Mouse (Mus musculus): ENCODE data around the gene Cfl1. TPM values are rescaled to one million over a fixed set of nuclear protein-coding genes. Genes with fewer than 3 reads are reported as not detected.
A peak's percentile ranks its signal among the peaks of the same experiment; 100 is the strongest.

Gene Cfl1
- polyA plus RNA-seq, 1 experiment from 2014 or later = 1,610 TPM

DNA sequence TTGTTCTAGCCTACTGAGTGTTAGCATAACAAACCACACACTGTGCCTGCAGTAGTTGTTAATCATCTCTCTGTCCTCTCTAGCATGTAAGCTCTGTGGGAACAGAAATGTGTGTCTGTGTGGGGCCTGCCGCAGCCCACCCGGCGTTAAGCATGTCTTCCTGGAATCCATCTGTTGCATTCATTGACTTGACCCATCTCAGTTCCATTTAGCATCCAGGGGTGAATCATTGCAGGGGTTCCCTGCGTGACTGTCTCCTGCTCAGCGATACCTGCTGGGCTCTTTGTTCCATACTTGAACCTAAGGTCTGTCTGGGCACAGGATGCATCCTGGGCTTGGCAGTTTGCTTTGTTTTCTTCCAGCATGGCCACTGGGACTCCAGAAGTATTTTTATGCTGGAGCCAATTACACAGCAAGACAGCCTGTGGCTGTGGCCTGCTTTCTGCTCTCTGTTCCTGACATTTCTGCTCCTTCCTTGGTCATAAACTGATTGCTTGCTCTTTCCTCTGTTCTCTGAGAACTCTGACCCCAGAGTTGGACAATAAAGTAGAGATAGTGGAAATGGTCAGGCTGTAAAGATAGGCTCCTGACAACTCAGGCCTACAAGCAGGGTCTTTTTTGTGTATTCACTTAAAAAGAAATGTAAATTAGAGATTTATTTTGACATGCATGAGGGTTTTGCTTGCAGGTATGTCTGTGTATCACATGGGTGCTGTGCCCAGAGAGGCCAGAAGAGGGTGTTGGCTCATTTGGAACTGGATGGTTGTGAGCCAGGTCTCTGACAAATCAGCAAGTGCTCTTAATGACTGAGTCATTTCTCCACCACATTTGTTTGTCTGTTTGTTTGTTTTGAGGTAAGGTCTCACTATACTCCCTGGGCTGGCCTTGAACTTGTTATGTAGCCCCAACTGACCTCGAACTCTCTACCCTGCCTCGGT, 25.9 kb downstream of the Cfl1 start:
- POLR2A ChIA-PET = no interaction called here
- no peaks in the 10 kb centered on the region for H3K27me3 ChIP-seq
- CTCF ChIA-PET = no interaction called here
- in situ Hi-C loops (cut with MboI; ENCODE audit: low pct_unique_long_range_greater_than_20kb) = no loop called here
- TF ChIP-seq CTCF (IDR thresholded peaks at IDR 0.05) = peak; percentile 53
- no peak for ATAC-seq
- no peak for DNase-seq (ENCODE audit: low read depth, low spot score)

DNA sequence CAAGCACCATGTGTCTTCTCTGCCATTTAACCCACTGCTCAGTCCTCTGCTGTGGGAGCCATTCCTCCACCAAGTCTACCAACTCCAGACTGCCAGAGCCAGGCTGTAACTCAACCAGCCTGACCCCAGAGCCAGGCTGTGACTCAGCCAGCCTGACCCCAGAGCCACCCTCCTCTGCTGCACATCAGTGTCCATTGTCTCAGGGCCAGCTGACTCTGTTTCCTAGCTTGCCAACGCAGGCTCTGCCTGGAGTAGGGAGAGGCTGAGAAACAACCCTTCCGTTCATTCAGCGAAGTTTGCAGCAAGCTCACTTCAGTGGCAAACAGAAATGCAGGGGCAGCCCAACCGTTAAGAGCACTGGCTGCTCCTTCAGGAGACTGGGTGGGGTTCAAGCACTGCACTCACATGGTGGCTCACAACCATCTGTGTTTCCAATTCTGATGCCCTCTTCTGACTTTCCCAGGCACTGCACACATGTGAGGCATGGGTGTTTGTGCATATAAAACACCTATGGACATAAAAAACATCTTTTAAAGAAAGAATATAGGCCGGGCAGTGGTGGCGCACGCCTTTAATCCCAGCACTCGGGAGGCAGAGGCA, 26.8 kb downstream of the Cfl1 start:
- ATAC-seq (no peak), DNase-seq (ENCODE audit: low read depth, low spot score) (no peak)
- no peak for TF ChIP-seq CTCF (IDR thresholded peaks at IDR 0.05)
- ChIA-PET POLR2A (no interaction called here), CTCF (no interaction called here)
- in situ Hi-C loops (cut with MboI; ENCODE audit: low pct_unique_long_range_greater_than_20kb) = no loop called here
- no peaks in the 10 kb centered on the region for H3K27me3 ChIP-seq

DNA sequence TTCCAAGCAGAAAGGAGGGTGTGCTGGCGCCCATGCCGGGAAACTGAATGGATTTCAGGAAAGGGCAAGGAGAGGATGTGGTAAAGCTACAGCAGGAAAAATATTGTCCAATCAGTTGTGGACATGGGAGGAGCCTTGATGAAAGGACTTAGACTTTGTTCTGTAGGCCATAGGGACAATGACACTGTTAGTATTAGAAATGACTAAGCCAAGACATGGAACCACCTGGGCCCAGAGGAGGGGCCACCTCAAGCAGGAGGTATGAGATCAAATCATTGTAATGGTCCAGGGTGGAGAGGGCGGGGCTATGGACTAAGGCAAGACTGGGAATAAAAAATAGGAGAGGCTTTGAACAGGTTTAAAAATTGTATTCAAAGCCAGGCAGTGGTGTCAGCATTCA, 28.5 kb downstream of the Cfl1 start:
- in situ Hi-C loops (cut with MboI; ENCODE audit: low pct_unique_long_range_greater_than_20kb) = no loop called here
- CTCF ChIA-PET = interaction anchor here (4.4 kb wide), 1 partner anchor 11 kb away, joined by 16 read pairs; no protein-coding TSS in a partner anchor
- H3K27me3 ChIP-seq = no peaks in the 10 kb centered on the region
- no peak for ATAC-seq
- no peak for DNase-seq (ENCODE audit: low read depth, low spot score)
- TF ChIP-seq CTCF (IDR thresholded peaks at IDR 0.05) = no peak
- POLR2A ChIA-PET = no interaction called here

DNA sequence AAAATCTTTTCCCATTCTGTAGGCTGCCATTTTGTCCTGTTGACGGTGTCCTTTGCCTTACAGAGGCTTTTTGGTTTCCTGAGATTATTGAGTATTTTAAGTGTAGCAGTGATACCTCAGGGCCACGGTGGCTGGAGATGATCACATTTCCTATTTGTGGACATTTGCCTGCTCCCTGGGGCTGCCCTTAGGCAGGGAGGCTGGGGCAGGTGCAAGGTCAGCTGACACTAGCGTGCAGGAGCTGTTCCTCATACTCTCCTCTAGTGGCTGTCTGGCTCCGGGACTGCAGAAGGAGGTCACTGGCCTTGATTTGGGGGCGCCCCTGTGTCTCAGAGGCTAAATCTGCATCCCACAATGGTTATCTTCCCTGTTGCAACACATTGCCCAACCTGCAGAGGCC, 34.9 kb downstream of the Cfl1 start:
- ChIA-PET CTCF (no interaction called here), POLR2A (interaction anchor here (0.7 kb wide), 1 partner anchor 46 kb away, joined by 4 read pairs; no protein-coding TSS in a partner anchor)
- in situ Hi-C loops (cut with MboI; ENCODE audit: low pct_unique_long_range_greater_than_20kb) = no loop called here
- no peak for TF ChIP-seq CTCF (IDR thresholded peaks at IDR 0.05)
- DNase-seq (ENCODE audit: low read depth, low spot score) (no peak), ATAC-seq (no peak)
- H3K27me3 ChIP-seq = no peaks in the 10 kb centered on the region

DNA sequence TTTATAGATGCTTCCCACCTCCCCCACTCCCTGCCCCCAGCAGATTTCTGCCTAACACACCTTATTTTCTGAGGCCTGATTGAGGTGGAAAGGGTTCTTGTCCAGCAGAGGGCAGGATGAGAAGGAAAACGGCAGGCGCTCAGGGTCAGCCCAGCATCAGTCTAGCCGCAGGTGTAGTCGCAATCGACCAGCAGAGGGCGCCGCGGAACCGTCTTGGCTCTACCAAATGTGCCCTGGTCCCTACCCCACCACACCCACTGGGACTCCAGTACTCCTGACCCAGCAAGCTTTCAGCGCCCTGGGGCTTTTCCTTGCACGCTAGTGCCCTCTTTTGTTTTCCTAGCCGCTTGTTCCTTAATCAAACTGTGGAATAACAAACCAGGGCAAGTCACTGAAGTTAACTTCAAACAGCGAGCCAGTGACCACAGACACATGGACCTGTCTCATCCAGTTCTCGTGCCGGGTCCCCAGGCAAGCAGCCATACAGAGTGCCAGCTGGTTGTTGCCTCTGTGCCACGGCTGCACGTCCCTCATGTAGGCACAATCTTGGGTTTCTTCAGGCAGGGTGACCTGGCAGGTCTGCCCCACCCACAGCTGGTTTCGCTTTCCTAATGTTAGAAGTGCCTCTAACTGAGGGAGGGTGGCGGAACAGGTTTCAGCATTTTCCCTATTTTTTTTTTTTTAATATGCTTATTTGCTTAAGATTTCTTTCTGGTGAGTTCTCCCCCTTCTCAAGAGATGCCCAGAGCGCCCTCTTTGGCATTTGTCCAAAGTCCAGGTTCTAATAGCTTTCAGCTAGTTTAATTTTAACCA, 39.3 kb downstream of the Cfl1 start:
- DNase-seq (ENCODE audit: low read depth, low spot score) (peak; percentile 87), ATAC-seq (peak; percentile 91)
- in situ Hi-C loops (cut with MboI; ENCODE audit: low pct_unique_long_range_greater_than_20kb) = loop anchor here (10.0 kb wide), 1 partner anchor 255 kb away; no protein-coding TSS in a partner anchor
- no peaks in the 10 kb centered on the region for H3K27me3 ChIP-seq
- ChIA-PET CTCF (interaction anchor here (0.7 to 9.4 kb wide), 21 partner anchors 10 to 202 kb away, joined by 3 to 157 read pairs (median 4); partner anchors contain the start of genes 1700020D05Rik, Ap5b1 and Mus81), POLR2A (interaction anchor here (0.6 to 2.2 kb wide), 7 partner anchors 29 to 282 kb away, joined by 3 to 7 read pairs (median 4); partner anchors contain the start of genes Ehbp1l1 and Ovol1)
- TF ChIP-seq CTCF (IDR thresholded peaks at IDR 0.05) = peak; percentile 100

DNA sequence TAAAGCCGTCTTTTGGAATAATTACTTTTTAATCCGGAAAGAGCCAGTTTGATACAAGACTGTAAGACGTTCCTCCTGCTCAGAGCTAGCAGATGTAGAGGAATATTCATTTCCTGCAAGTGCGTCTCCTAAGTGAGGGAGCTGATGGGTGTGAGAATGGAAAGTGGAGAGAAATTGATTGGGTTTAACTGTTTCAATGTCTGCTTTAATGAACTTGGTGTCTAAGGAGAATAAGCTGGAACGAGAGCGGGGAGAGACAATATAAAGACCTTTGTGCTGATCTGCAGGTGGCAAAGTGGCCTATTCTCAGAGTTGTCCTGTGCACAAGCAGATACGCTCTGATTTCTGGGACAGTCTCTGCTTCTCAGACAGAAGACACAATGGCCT, 39.9 kb downstream of the Cfl1 start:
- CTCF ChIA-PET = interaction anchor here (0.7 to 9.4 kb wide), 12 partner anchors 9 to 73 kb away, joined by 3 to 157 read pairs (median 4); partner anchors contain the start of genes Ap5b1 and Mus81
- POLR2A ChIA-PET = interaction anchor here (0.6 to 2.2 kb wide), 7 partner anchors 29 to 282 kb away, joined by 3 to 7 read pairs (median 3); partner anchors contain the start of gene Ovol1
- in situ Hi-C loops (cut with MboI; ENCODE audit: low pct_unique_long_range_greater_than_20kb) = loop anchor here (10.0 kb wide), 1 partner anchor 255 kb away; no protein-coding TSS in a partner anchor
- no peak for TF ChIP-seq CTCF (IDR thresholded peaks at IDR 0.05)
- no peaks in the 10 kb centered on the region for H3K27me3 ChIP-seq
- DNase-seq (ENCODE audit: low read depth, low spot score) (no peak), ATAC-seq (no peak)

DNA sequence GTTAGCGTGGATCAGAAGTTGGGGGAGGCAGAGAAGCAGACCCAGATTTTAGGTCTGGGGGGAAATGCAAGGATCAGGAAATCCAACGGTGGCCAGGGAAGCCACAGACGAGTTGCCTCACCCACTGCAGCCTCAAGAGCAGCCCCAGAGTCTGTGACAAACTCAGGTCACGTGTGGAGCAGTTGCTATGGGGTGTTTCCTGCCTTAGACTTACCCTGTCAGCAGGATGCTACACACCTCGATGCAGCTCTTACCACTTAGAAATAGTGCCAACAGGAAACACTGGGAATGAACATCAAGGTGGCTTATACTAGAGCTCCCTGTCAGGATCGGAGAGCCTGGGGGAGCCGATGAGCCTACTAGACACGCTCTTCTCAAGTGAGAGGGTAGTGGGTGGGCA, 42.3 kb downstream of the Cfl1 start:
- peaks cover 2% of the 10 kb centered on the region for H3K27me3 ChIP-seq
- in situ Hi-C loops (cut with MboI; ENCODE audit: low pct_unique_long_range_greater_than_20kb) = loop anchor here (10.0 kb wide), 1 partner anchor 252 kb away; no protein-coding TSS in a partner anchor
- TF ChIP-seq CTCF (IDR thresholded peaks at IDR 0.05) = no peak
- DNase-seq (ENCODE audit: low read depth, low spot score) = no peak
- ChIA-PET CTCF (interaction anchor here (9.4 kb wide), 1 partner anchor 36 kb away, joined by 157 read pairs; the partner anchor contains the start of gene Ap5b1), POLR2A (interaction anchor here (1.5 kb wide), 1 partner anchor 14 kb away, joined by 4 read pairs; no protein-coding TSS in a partner anchor)
- no peak for ATAC-seq

DNA sequence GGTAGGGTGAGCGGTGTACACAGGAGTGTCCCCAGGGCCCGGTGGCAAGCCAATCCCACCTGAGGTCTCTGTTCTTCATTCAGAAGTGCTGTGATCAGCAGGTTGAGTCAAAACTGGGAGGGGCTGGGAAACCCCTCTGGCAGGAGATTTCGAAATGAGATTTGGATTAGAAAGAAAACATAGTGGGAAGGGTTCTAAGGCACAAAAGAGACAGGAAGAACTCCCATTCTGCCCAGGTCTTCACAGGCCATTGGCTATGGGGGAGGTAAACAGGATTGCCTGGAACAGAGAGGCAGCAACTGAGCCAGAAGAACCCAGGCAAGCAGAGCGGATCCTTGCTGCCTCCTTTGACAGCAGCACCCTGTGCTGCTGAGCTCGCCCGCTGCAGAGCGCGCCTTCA, 48.5 kb downstream of the Cfl1 start:
- ATAC-seq = no peak
- in situ Hi-C loops (cut with MboI; ENCODE audit: low pct_unique_long_range_greater_than_20kb) = loop anchor here (10.0 kb wide), 1 partner anchor 246 kb away; no protein-coding TSS in a partner anchor
- ChIA-PET POLR2A (no interaction called here), CTCF (interaction anchor here (1.0 to 3.2 kb wide), 2 partner anchors 10 to 29 kb away, joined by 4 to 11 read pairs; partner anchors contain the start of gene Ap5b1)
- no peak for TF ChIP-seq CTCF (IDR thresholded peaks at IDR 0.05)
- no peak for DNase-seq (ENCODE audit: low read depth, low spot score)
- H3K27me3 ChIP-seq = peaks cover 5% of the 10 kb centered on the region

DNA sequence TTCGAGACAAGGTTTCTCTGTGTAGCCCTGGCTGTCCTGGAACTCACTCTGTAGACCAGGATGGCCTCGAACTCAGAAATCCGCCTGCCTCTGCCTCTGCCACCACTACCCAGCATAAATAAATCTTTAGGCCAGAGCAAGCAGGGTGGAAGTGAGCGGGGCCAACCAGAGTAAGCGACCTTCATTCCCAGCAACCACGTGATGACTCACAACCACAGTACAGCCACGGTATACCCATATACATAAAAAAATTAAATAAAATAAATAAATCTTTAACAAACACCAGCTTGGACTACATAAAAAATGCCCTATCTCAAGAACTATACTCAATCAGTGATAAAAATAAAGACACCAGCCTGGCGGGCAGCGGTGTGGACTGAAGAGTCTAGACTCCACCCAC, 53.1 kb downstream of the Cfl1 start:
- no peaks in the 10 kb centered on the region for H3K27me3 ChIP-seq
- no peak for DNase-seq (ENCODE audit: low read depth, low spot score)
- no peak for TF ChIP-seq CTCF (IDR thresholded peaks at IDR 0.05)
- ChIA-PET POLR2A (no interaction called here), CTCF (interaction anchor here (2.9 kb wide), 1 partner anchor 10 kb away, joined by 6 read pairs; no protein-coding TSS in a partner anchor)
- in situ Hi-C loops (cut with MboI; ENCODE audit: low pct_unique_long_range_greater_than_20kb) = no loop called here
- ATAC-seq = no peak

DNA sequence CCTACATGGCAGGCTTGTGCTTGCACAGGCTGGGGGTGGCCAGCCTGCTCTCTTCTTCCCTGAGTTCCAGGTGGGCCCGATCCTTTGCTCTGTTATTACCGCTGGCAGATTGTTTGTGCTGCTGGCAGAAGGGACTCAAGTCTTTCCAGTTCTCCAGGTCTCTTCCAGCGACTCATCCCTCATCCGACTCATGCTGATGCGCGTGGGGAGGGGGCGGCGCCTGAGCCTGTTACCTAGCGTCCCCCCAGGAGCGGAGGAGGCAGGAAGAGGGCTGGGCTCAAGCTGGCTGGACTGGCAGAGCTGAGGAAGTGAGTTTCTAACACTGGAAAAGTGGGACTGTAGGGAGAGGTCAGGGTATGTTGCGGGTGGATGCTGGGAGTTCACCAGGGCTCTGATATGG, 53.8 kb downstream of the Cfl1 start:
- in situ Hi-C loops (cut with MboI; ENCODE audit: low pct_unique_long_range_greater_than_20kb) = no loop called here
- CTCF ChIA-PET = interaction anchor here (1.1 to 2.9 kb wide), 2 partner anchors 9 to 22 kb away, joined by 3 to 6 read pairs; no protein-coding TSS in a partner anchor
- POLR2A ChIA-PET = no interaction called here
- ATAC-seq (no peak), DNase-seq (ENCODE audit: low read depth, low spot score) (no peak)
- no peaks in the 10 kb centered on the region for H3K27me3 ChIP-seq
- TF ChIP-seq CTCF (IDR thresholded peaks at IDR 0.05) = no peak

Other genes with a start within 250 kb of the Cfl1 start
- 23.8 TPM for gene Pacs1, start 217.3 kb upstream of the Cfl1 start, polyA plus RNA-seq (2021)
- gene Sf3b2, start 195.0 kb upstream of the Cfl1 start, polyA plus RNA-seq (2021) = 255 TPM
- gene Gal3st3, start 192.1 kb upstream of the Cfl1 start, polyA plus RNA-seq (2021) = not detected
- gene Catsper1, start 154.7 kb upstream of the Cfl1 start, polyA plus RNA-seq (2021) = not detected
- 1.1 TPM for gene Cst6, start 140.9 kb upstream of the Cfl1 start, polyA plus RNA-seq (2021)
- gene Eif1ad, start 123.7 kb upstream of the Cfl1 start, polyA plus RNA-seq (2021) = 36.7 TPM
- 211 TPM for gene Banf1, start 123.3 kb upstream of the Cfl1 start, polyA plus RNA-seq (2021)
- gene Sart1, start 101.8 kb upstream of the Cfl1 start, polyA plus RNA-seq (2021) = 75.3 TPM
- gene Tsga10ip, start 87.9 kb upstream of the Cfl1 start, polyA plus RNA-seq (2021) = 0.13 TPM
- 251 TPM for gene Drap1, start 65.5 kb upstream of the Cfl1 start, polyA plus RNA-seq (2021)
- 58.5 TPM for gene AI837181, start 65.3 kb upstream of the Cfl1 start, polyA plus RNA-seq (2021)
- gene Fosl1, start 42.9 kb upstream of the Cfl1 start, polyA plus RNA-seq (2021) = 2.1 TPM
- 16.8 TPM for gene Ccdc85b, start 32.6 kb upstream of the Cfl1 start, polyA plus RNA-seq (2021)
- gene Fibp, start 29.8 kb upstream of the Cfl1 start, polyA plus RNA-seq (2021) = 92.2 TPM
- gene Ctsw, start 21.9 kb upstream of the Cfl1 start, polyA plus RNA-seq (2021) = 0.42 TPM
- gene Efemp2, start 16.5 kb upstream of the Cfl1 start, polyA plus RNA-seq (2021) = 451 TPM
- 37.0 TPM for gene Mus81, start 2.1 kb upstream of the Cfl1 start, polyA plus RNA-seq (2021)
- 1.6 TPM for gene 1700020D05Rik, start 13.3 kb downstream of the Cfl1 start, polyA plus RNA-seq (2021)
- 30.0 TPM for gene Snx32, start 20.1 kb downstream of the Cfl1 start, polyA plus RNA-seq (2021)
- 0.08 TPM for gene Ovol1, start 70.2 kb downstream of the Cfl1 start, polyA plus RNA-seq (2021)
- gene Ap5b1, start 77.6 kb downstream of the Cfl1 start, polyA plus RNA-seq (2021) = 8.3 TPM
- 79.1 TPM for gene Rnaseh2c, start 111.4 kb downstream of the Cfl1 start, polyA plus RNA-seq (2021)
- gene Kat5, start 119.8 kb downstream of the Cfl1 start, polyA plus RNA-seq (2021) = 56.5 TPM
- 94.7 TPM for gene Rela, start 147.0 kb downstream of the Cfl1 start, polyA plus RNA-seq (2021)
- gene Sipa1, start 173.3 kb downstream of the Cfl1 start, polyA plus RNA-seq (2021) = 18.1 TPM
- 45.5 TPM for gene Map3k11, start 198.3 kb downstream of the Cfl1 start, polyA plus RNA-seq (2021)
- gene Pcnx3, start 198.5 kb downstream of the Cfl1 start, polyA plus RNA-seq (2021) = 78.8 TPM
- gene Kcnk7, start 213.9 kb downstream of the Cfl1 start, polyA plus RNA-seq (2021) = 0.06 TPM
- 39.7 TPM for gene Ehbp1l1, start 235.9 kb downstream of the Cfl1 start, polyA plus RNA-seq (2021)
- 73.0 TPM for gene Fam89b, start 239.2 kb downstream of the Cfl1 start, polyA plus RNA-seq (2021)